Mouse (Mus musculus): ENCODE results near the gene Il11ra1. TPM values are rescaled to one million over a fixed set of nuclear protein-coding genes. Genes with fewer than 3 reads are reported as not detected.
"Not testable (repeated sequence)": the region's sequence is repeated elsewhere in the genome, so short reads cannot be mapped to it uniquely, and the experiment has no call there.

Gene Il11ra1
- total RNA-seq, 2 experiments from 2014 or later = 50.0 to 53.5 TPM

- peak; percentile 87 for DNase-seq
Observed at GRCm38 (mm10) chr4:41755338-41756305, 55.8 kb downstream of the Il11ra1 start, which contains the start of gene Sigmar1. Gene Sigmar1, minus strand, starts transcription at chr4:41756157.

- DNase-seq = no peak
Observed at GRCm38 (mm10) chr4:41756440-41756839, 56.7 kb downstream of the Il11ra1 start.

GRCm38 (mm10) chr4:41757321-41757720, 57.5 kb downstream of the Il11ra1 start:
- DNase-seq = no peak

GRCm38 (mm10) chr4:41758021-41758420, 58.2 kb downstream of the Il11ra1 start:
- DNase-seq = no peak

GRCm38 (mm10) chr4:41758701-41759100, 58.9 kb downstream of the Il11ra1 start:
- DNase-seq = no peak

- DNase-seq = peak; percentile 68
Observed at GRCm38 (mm10) chr4:41759206-41759605, 59.4 kb downstream of the Il11ra1 start.

DNA sequence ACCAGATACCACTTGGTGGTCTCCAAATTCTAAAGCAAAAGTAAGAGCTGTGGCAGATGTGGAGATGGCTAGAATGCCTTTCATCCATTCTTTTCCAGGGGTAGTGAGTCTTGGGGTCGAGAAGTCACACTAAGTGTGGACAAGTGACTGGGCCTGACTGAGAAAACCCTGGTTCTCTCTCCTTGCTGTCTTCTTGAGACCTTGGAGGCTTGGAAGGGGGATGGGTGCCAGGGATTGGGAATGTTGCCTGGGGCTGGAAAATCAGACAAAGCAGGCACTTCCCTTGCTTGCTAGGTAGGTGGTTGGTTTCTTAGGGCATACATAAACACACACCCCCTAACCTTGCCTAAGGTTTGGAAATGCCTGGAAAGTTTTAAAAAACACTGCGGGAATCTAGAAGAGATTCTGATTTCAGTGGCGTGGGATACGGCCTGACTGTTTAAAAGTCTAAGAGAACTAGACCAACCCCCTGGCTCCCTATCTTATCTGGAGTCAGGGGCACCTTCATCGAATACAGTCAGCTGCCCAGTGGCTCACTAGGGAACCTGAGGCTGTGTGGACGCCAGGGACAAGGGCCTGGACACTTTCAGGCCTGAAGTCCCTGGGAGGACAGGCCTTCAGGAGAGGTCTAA, 60.0 kb downstream of the Il11ra1 start:
- DNase-seq = peak; percentile 28

DNA sequence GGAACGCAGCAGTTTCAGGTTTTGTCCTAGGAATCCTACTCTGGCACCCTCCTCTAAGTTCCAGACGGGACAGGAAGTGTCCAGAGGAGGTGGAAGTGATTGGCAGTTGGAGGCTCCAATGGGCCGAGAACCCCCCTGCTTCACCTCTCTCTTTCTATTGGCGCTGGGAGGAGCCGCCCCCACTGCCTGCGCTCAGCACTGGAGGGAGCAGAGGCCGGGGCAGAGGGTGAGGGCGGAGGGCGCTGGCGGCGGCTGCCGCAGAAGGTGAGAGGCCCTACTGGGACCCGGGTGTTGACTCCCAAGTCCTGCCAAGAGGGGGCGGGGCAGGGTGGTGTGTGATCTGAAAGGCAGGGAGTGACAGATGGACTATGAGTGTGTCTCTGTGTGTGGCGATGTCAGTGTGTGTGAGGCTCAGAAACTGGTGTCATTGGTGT, 60.5 kb downstream of the Il11ra1 start:
- peak; percentile 95 for DNase-seq

DNA sequence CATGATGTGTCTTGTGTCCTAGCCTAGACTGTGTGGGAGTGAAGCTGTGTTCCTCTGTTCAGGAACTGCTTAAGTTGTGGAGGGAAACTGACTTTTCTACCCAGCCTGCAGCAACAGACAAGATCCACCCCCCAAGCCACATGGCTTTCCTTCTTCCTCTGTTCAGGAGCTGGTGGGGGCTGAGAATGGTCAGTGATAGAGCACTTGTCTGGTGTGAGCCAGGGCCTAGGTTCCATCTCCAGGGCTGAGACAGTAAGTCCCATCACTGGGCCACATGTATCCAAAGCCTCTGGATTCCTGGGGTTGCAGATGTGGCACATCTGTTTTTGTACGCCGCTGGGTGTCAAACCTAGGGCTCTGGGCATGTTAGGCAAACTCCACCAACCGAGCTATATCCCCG, 61.1 kb downstream of the Il11ra1 start:
- DNase-seq = no peak

DNA sequence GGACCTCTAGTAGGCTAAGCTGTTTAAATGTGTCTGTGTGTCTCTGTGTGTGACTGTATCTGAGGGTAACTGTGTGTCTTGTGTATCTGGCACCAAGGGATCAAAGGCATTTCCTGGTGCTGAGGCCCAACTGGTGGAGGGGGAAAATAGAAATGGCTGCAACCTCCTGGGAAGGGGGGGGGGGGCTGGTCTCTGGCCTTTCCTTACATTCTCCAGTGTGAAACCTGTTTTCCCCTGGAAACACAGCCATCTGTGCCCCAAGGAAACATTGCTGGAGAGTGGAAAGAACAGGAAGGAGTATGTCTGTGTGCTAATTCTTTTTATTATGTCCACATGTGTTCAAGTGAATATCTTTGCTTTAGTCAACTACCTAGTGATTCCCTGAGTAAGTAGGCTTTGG, 61.9 kb downstream of the Il11ra1 start:
- DNase-seq = no peak

DNA sequence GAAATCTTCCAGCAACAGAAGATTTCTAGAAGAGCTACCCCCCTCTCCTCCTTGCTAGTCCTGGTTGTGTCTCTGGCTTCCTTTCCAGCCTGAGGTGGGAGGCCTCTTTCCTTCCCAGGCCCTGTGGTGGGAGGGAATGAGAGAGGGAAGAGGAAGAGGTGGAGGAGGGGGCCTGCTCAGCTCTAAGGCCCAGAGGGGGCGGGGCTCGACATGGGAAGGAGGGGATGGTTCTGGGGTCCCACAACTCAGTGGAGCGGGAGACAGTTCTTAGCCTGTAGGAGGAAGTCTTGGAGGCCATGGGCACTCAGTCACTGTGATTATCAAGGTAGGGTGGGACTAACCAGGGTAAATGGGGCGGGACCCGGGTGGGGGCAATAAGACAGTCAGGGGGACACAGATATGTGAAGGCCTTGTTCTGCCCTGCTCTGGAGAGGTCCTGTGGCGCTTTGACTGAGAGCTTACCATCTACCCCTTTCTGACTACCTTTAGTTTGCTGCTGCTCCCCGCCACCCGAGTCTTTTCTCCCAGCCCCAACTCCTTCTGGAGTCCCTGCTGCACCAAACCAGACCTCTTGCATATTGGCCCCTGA, 62.4 kb downstream of the Il11ra1 start:
- DNase-seq = peak; percentile 38

GRCm38 (mm10) chr4:41762688-41763114, 62.9 kb downstream of the Il11ra1 start:
- peak; percentile 79 for DNase-seq

DNA sequence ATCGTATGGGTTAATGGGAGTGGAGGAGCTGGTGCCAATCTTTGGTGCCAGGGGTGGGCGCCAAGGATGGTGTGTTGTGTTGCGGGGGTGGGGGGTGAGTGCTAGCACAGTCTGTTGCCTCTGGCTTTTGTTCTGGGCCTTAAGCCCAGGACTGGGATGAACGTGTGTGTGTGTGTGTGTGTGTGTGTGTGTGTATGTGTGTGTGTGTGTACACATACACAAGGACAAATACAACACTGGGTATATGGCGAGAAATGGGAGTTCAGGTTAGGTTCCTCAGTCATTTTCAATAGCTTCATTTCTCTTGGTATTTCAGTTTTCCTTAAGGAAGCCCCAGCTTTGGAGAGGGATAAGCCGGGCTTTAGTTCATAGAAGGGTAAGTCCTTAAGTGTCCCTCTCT, 63.4 kb downstream of the Il11ra1 start:
- not testable (repeated sequence) for DNase-seq

- not testable (repeated sequence) for DNase-seq
Observed at GRCm38 (mm10) chr4:41767301-41767700, 67.5 kb downstream of the Il11ra1 start.

GRCm38 (mm10) chr4:41772946-41773345, 73.2 kb downstream of the Il11ra1 start:
- DNase-seq = not testable (repeated sequence)

DNA sequence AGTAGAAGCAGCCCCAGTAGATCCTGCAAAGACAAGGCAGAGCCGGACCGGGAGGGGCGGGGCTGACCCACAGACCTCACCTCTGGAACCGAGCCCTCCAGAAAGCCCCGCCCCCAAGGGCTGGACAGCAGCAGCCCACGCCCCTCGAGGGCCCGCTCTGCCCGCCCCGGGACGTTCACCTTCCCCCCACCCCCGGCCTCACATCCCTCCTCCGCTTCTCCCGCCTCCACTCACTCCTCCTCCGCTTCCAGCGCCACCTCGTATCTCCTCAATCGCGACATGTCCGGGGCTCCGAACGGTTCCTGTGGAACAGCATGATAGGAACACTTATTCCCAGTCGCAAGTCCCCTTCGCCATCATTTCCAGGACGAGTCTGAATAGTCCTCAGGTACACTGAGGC, 73.7 kb downstream of the Il11ra1 start:
- peak; percentile 71 for DNase-seq

DNA sequence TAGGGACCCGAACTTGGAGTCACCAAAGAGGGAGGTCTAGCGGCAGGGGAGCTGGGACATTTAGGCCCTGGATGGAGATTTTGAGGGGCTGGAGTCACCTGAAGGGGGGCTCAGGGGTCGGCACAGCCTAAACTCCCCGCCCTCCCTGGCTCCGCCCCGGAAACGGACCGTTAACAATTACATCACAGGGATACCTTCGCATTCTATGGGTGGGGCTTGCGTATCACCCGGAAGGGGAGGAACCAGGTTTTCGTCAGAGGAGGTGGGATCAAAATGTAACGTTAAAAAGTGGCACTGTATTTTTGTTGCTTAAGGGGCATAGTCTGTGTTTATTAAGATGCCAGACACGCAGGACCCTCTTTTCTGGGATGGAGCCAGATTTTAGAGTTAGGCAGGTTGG, 74.2 kb downstream of the Il11ra1 start, which contains the start of gene Ccl27a:
Gene Ccl27a (minus strand): TSS at position 246 of the 400 bp plus-strand sequence.
- DNase-seq = peak; percentile 80

- DNase-seq = not testable (repeated sequence)
Observed at GRCm38 (mm10) chr4:41774506-41774905, 74.7 kb downstream of the Il11ra1 start.

DNA sequence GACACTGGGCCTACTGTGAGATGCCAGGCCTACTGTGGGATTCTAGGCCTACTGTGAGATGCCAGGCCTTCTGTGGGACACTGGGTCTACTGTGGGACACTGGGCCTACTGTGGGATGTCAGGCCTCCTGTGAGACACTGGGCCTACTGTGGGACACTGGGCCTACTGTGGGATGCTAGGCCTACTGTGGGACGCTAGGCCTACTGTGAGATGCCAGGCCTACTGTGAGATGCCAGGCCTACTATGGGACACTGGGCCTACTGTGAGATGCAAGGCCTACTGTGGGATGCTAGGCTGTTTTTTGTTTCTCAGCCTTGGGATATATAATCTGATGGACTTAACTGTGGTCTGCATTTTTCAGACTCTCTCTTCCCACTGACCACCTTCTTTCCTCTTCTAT, 76.1 kb downstream of the Il11ra1 start:
- not testable (repeated sequence) for DNase-seq

- DNase-seq = not testable (repeated sequence)
Observed at GRCm38 (mm10) chr4:41781271-41781670, 81.5 kb downstream of the Il11ra1 start.

DNA sequence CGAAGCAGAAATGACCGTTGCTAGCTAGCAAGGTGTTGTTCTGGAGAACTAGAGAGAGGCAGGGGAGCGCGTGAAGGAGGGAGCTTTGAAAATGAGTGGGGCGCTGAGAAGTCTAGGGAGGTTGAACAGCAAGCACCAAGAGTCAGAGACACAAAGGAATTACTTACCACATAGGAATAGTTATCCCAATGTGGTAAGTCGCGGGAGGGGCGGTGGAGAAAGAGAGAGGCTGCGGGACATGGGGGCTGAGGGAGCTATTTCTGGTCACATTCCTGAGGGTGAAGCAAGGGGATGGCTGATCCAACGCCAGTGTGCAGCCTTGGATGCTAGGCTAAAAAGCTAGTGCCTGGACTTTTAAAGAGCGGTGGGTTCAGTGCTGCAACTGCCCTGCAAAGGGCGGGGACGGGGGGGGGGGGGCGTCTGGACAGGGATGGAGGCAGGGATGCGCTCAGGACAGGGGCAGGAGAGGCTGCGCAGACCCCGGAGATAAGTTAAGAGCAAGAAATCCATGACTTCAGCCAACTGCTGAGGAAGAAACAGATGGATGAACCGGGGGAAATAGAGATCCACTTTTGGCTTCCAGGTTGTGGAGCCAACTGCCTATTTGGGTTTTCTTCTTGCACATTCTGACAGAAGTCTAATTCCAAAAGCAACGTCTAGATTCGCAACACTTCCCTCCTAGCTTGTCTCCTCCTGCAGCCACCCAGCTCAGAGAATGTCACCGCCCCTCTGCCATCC, 82.1 kb downstream of the Il11ra1 start:
- DNase-seq = not testable (repeated sequence)

DNA sequence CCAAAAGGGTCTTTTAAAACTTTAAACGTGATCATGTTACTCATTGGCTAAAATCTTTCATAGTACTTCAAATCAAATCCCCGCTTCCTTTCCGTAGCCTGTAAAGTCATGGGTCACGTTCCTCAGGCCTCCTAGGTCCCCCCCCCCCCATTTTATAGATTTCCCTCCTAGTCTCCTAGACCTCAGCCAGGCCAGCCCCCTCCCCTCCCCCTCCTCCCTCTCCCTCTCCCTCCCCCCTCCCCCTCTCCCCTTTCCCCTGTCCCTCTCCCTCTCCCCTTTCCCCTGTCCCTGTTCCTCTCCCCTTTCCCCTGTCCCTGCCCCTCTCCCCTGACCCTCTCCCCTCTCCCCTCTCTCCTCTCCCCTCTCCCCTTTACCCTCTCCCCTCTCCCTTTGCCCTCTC, 82.9 kb downstream of the Il11ra1 start:
- DNase-seq = not testable (repeated sequence)

All from heart, postnatal 4 days (tissue).